ENCODE assay signal across 15 mouse cellular contexts in the genomic region with DNA sequence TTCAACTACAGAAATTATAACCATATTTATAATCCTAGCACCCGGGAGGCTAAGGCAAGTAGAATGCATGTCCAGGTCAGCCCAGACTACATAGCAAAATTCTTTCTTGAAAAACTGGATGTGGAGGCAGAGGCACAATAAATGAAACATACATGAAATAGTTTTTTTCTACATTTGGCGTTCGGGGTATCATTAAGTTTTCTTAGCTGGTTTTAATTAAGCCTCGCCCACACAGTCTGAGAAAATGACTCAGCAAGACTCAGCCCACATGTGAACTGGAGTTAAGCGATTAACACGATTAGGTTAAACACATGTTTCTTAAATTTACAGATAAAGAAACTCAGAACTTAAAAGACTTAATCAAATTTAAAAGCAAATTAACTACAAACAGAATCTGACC. TPM values are rescaled to one million over a fixed set of nuclear protein-coding genes. Genes with fewer than 3 reads are reported as not detected.
DNase-seq lines count a peak whose midpoint lies in the region; ATAC-seq and TF ChIP-seq lines count a peak whose summit lies in the region.
"Had no signal": no experiment of that assay in that cellular context is flagged by ENCODE, and none has a peak within 500 bp of the region (broad histone marks: within the 10 kb centered on the region; RNA-seq: fewer than 3 reads in every experiment).

No protein-coding gene starts in this region.

- TF ChIP-seq POLR2A in CH12.LX (IDR thresholded peaks at IDR 0.05; ENCODE audit: low read depth, low read length) = no peak

- H3K4me2 ChIP-seq in CH12.LX (ENCODE audit: insufficient read depth, low read depth, poor library complexity, severe bottlenecking) = peak overlapping the region; percentile 71; the same call in 1 of the 2 replicates
- H3K4me2 ChIP-seq in embryonic facial prominence, embryonic 14.5 days (ENCODE audit: low read depth, low read length) = no peak overlapping the region
- peak overlapping the region; percentile 57 for H3K4me2 ChIP-seq in liver, postnatal 0 days (ENCODE audit: low read depth, low read length)
- H3K4me2 ChIP-seq in intestine, postnatal 0 days (replicated peaks; ENCODE audit: low read depth) = no peak overlapping the region
- H3K4me2 ChIP-seq: forebrain, embryonic 13.5 days; midbrain, embryonic 13.5 days had no signal

- intact Hi-C loops in gastrocnemius, postnatal 14 days (cut with DNase I; ENCODE audit: low total_unique reads) = no loop called here

- H3K79me2 ChIP-seq in CH12.LX (replicated peaks; ENCODE audit: control insufficient read depth, extremely low read depth, insufficient read depth, poor library complexity, severe bottlenecking) = peaks cover 77% of the 10 kb centered on the region

- in situ Hi-C loops in CH12.LX (cut with MboI; ENCODE audit: low pct_ligation_motif_present, low pct_unique_long_range_greater_than_20kb, low sequenced_read_pairs) = no loop called here

- peak; percentile 11 for DNase-seq in heart, adult 11 months
- DNase-seq in heart, adult 8-10 months (ENCODE audit: low spot score) = no peak
- no peak for DNase-seq in CH12.LX (ENCODE audit: extremely low read depth)
- peak; percentile 26 for DNase-seq in embryonic facial prominence, embryonic 14.5 days (ENCODE audit: low spot score)
- peak; percentile 38 for DNase-seq in liver, postnatal 0 days
- no peak for DNase-seq in cerebellum, adult 11-12 months
- no peak for DNase-seq in gastrocnemius, postnatal 14 days
- DNase-seq: adrenal gland, adult 8-10 months; cerebellum, postnatal 14 days; heart, adult 18-20 months; thymus, postnatal 14 days had no signal

- no peak overlapping the region for H3K4me3 ChIP-seq in CH12.LX (replicated peaks in 1 of 3; ENCODE audit: low read depth in 2 of 3, low read length in 2 of 3, poor library complexity in 1 of 3)
- H3K4me3 ChIP-seq in embryonic facial prominence, embryonic 14.5 days (ENCODE audit: low read depth, low read length) = no peak overlapping the region
- no peak overlapping the region for H3K4me3 ChIP-seq in liver, postnatal 0 days (ENCODE audit: low read depth, low read length)
- no peak overlapping the region for H3K4me3 ChIP-seq in intestine, postnatal 0 days (ENCODE audit: low read depth, low read length)
- H3K4me3 ChIP-seq: forebrain, embryonic 13.5 days; midbrain, embryonic 13.5 days had no signal

- peak overlapping the region; percentile 14; the same call in 1 of the 2 replicates for H3K27ac ChIP-seq in CH12.LX (ENCODE audit: insufficient read depth, low read depth)
- no peak overlapping the region for H3K27ac ChIP-seq in embryonic facial prominence, embryonic 14.5 days (replicated peaks; ENCODE audit: low read depth, low read length)
- H3K27ac ChIP-seq in liver, postnatal 0 days (ENCODE audit: low read depth) = peak overlapping the region; percentile 80
- no peak overlapping the region for H3K27ac ChIP-seq in intestine, postnatal 0 days (ENCODE audit: low read depth, low read length)
- H3K27ac ChIP-seq: forebrain, embryonic 13.5 days; midbrain, embryonic 13.5 days had no signal

- ATAC-seq in embryonic facial prominence, embryonic 14.5 days (ENCODE audit: low read depth) = no peak
- ATAC-seq in liver, postnatal 0 days = peak; percentile 85
- ATAC-seq in intestine, postnatal 0 days = no peak
- ATAC-seq: forebrain, embryonic 13.5 days; hindbrain, embryonic 16.5 days; midbrain, embryonic 13.5 days had no signal

- TF ChIP-seq RAD21 in CH12.LX (IDR thresholded peaks at IDR 0.05; ENCODE audit: low read depth, low read length) = no peak

- WGBS in embryonic facial prominence, embryonic 14.5 days = 53% methylated on average over 6 of the region's 6 CpGs
- WGBS in liver, postnatal 0 days (ENCODE audit: insufficient replicate concordance) = 50% methylated on average over 6 of the region's 6 CpGs
- 75% methylated on average over 6 of the region's 6 CpGs for WGBS in intestine, postnatal 0 days

- peak overlapping the region; percentile 39; the same call in 1 of the 2 replicates for H3K9ac ChIP-seq in CH12.LX (ENCODE audit: insufficient read depth, low read depth)
- no peak overlapping the region for H3K9ac ChIP-seq in embryonic facial prominence, embryonic 14.5 days (ENCODE audit: low read depth, low read length)
- 0 out of 2 replicates have a peak overlapping the region, but pooled peaks have one; percentile 2 for H3K9ac ChIP-seq in liver, postnatal 0 days (replicated peaks)
- no peak overlapping the region for H3K9ac ChIP-seq in intestine, postnatal 0 days (ENCODE audit: low read depth, low read length)
- H3K9ac ChIP-seq: forebrain, embryonic 13.5 days; midbrain, embryonic 13.5 days had no signal

- peaks cover 0 to 18% of the 10 kb centered on the region in 2 experiments for H3K36me3 ChIP-seq in CH12.LX (replicated peaks in 1 of 2; ENCODE audit: control insufficient read depth in 1 of 2, insufficient read depth in 1 of 2, low read length in 1 of 2)
- H3K36me3 ChIP-seq in embryonic facial prominence, embryonic 14.5 days (ENCODE audit: control insufficient read depth, insufficient read depth, low read length) = no peaks in the 10 kb centered on the region
- H3K36me3 ChIP-seq in liver, postnatal 0 days (replicated peaks; ENCODE audit: insufficient read depth, low read length) = no peaks in the 10 kb centered on the region; the same call in 1 of the 2 replicates
- no peaks in the 10 kb centered on the region for H3K36me3 ChIP-seq in intestine, postnatal 0 days (ENCODE audit: control insufficient read depth, insufficient read depth)

- dilution Hi-C loops in CH12.LX (cut with MboI; ENCODE audit: extremely low pct_ligation_motif_present, extremely low pct_unique_long_range_greater_than_20kb, low sequenced_read_pairs) = no loop called here

- H3K9me3 ChIP-seq in CH12.LX (replicated peaks; ENCODE audit: low read length) = peaks cover 2% of the 10 kb centered on the region
- H3K9me3 ChIP-seq in embryonic facial prominence, embryonic 14.5 days (ENCODE audit: control insufficient read depth, low read length) = no peaks in the 10 kb centered on the region
- no peaks in the 10 kb centered on the region for H3K9me3 ChIP-seq in liver, postnatal 0 days (ENCODE audit: low read length)
- H3K9me3 ChIP-seq in intestine, postnatal 0 days (ENCODE audit: control insufficient read depth) = no peaks in the 10 kb centered on the region

- no peaks in the 10 kb centered on the region for H3K27me3 ChIP-seq in CH12.LX (replicated peaks)
- H3K27me3 ChIP-seq in embryonic facial prominence, embryonic 14.5 days (replicated peaks; ENCODE audit: control insufficient read depth, insufficient read depth, low read length) = no peaks in the 10 kb centered on the region
- H3K27me3 ChIP-seq in liver, postnatal 0 days (ENCODE audit: insufficient read depth, low read length) = no peaks in the 10 kb centered on the region
- no peaks in the 10 kb centered on the region for H3K27me3 ChIP-seq in intestine, postnatal 0 days (replicated peaks; ENCODE audit: control insufficient read depth, insufficient read depth, low read length)
- H3K27me3 ChIP-seq: forebrain, embryonic 13.5 days; midbrain, embryonic 13.5 days had no signal

- H3K4me1 ChIP-seq in CH12.LX (ENCODE audit: control insufficient read depth in 1 of 2, insufficient read depth in 2 of 2) = peaks cover 12 to 48% of the 10 kb centered on the region in 2 experiments
- H3K4me1 ChIP-seq in embryonic facial prominence, embryonic 14.5 days (ENCODE audit: control insufficient read depth, insufficient read depth, low read length) = no peaks in the 10 kb centered on the region
- H3K4me1 ChIP-seq in liver, postnatal 0 days (ENCODE audit: insufficient read depth) = peaks cover 40% of the 10 kb centered on the region
- H3K4me1 ChIP-seq in intestine, postnatal 0 days (replicated peaks; ENCODE audit: control insufficient read depth, insufficient read depth, low read length) = no peaks in the 10 kb centered on the region
- H3K4me1 ChIP-seq: forebrain, embryonic 13.5 days; midbrain, embryonic 13.5 days had no signal

- TF ChIP-seq EP300 in CH12.LX (IDR thresholded peaks at IDR 0.05; ENCODE audit: low read length) = no peak
- TF ChIP-seq EP300 in liver, postnatal 0 days (IDR thresholded peaks at IDR 0.05; ENCODE audit: low read depth) = peak; percentile 99

- TF ChIP-seq CTCF in CH12.LX (conservative IDR thresholded peaks at IDR 0.05 in 1 of 2, IDR thresholded peaks at IDR 0.05 in 1 of 2; ENCODE audit: low read depth in 2 of 2, low read length in 2 of 2) = no peak
- TF ChIP-seq CTCF in liver, postnatal 0 days (IDR thresholded peaks at IDR 0.05; ENCODE audit: low read depth) = no peak
- TF ChIP-seq CTCF in intestine, postnatal 0 days (IDR thresholded peaks at IDR 0.05; ENCODE audit: low read depth) = no peak

TF ChIP-seq in CH12.LX, 34 proteins besides CTCF, POLR2A, EP300 and RAD21:
- TF ChIP-seq MAFK (IDR thresholded peaks at IDR 0.05; ENCODE audit: insufficient replicate concordance, low read length) (peak; percentile 38; the same call in 1 of the 2 replicates), ELF1 (IDR thresholded peaks at IDR 0.05; ENCODE audit: low read depth, low read length) (no peak)
TF ChIP-seq in CH12.LX: peak in this region for 1.

RNA-seq across cellular contexts. Expression of a gene that starts 24.4 kb away (rescaled TPM):
- 100 to 1,000 TPM; 114 to 129 (median 122) TPM for total RNA-seq in heart, adult 8-10 months (2022)
- 60.1 and 68.2 TPM in 2 replicates for total RNA-seq in CH12.LX (2012; rRNA removed)
- 91.8 and 109 TPM in 2 replicates for total RNA-seq in CH12.LX (2014; rRNA removed)
- 108 and 111 TPM in 2 replicates for polyA plus RNA-seq in CH12.LX (2012; ENCODE audit: insufficient read length, low read depth)
- polyA plus RNA-seq in embryonic facial prominence, embryonic 14.5 days (2014; fragmentation: Nextera tagmentation; extraction: Ambion mirVana) = 98.7 and 98.8 TPM in 2 replicates
- 31.6 and 34.6 TPM in 2 replicates for polyA plus RNA-seq in liver, postnatal 0 days (2015; fragmentation: Nextera tagmentation; extraction: Ambion mirVana)
- 47.0 and 50.1 TPM in 2 replicates for polyA plus RNA-seq in intestine, postnatal 0 days (2015; fragmentation: Nextera tagmentation; extraction: Ambion mirVana)
- 100 to 1,000 TPM; 212 to 213 TPM for total RNA-seq in gastrocnemius, postnatal 14 days (2021)

Comparison
In these comparisons a context has a peak if more than half of its experiments do, and no peak if none do; other contexts are left out.
1. DNase-seq: peak in heart, adult 11 months (single experiment), embryonic facial prominence, embryonic 14.5 days (single experiment) and liver, postnatal 0 days (single experiment); none in heart, adult 8-10 months (single experiment), CH12.LX (single experiment), cerebellum, adult 11-12 months (single experiment) and gastrocnemius, postnatal 14 days (single experiment).
2. H3K27ac ChIP-seq: peak in CH12.LX (single experiment) and liver, postnatal 0 days (single experiment); none in embryonic facial prominence, embryonic 14.5 days (single experiment) and intestine, postnatal 0 days (single experiment).
3. H3K4me2 ChIP-seq: peak in CH12.LX (single experiment) and liver, postnatal 0 days (single experiment); none in embryonic facial prominence, embryonic 14.5 days (single experiment) and intestine, postnatal 0 days (single experiment).
4. H3K9ac ChIP-seq: peak in CH12.LX (single experiment) and liver, postnatal 0 days (single experiment); none in embryonic facial prominence, embryonic 14.5 days (single experiment) and intestine, postnatal 0 days (single experiment).